Mouse (Mus musculus): ENCODE results near the gene C3ar1. TPM values are rescaled to one million over a fixed set of nuclear protein-coding genes. Genes with fewer than 3 reads are reported as not detected.

C3ar1 gene
- 0.11 TPM for polyA plus RNA-seq (2017; shearing (Covaris generic))

GRCm38 (mm10) chr6:122855955-122856354 is at the start of gene C3ar1:
C3ar1 (minus strand) TSS chr6:122856161.

GRCm38 (mm10) chr6:122873871-122874719 is 18.1 kb upstream of the C3ar1 start, which contains the start of gene Necap1:
Necap1 (plus strand) TSS chr6:122874474.

GRCm38 (mm10) chr6:122819306-122820070 is 36.5 kb downstream of the C3ar1 start, which contains the start of gene Foxj2:
Foxj2 (plus strand) TSS chr6:122819914.

GRCm38 (mm10) chr6:122801301-122801800 is 54.6 kb downstream of the C3ar1 start, which contains the start of gene Slc2a3:
Slc2a3 (minus strand) TSS chr6:122801640.

Other genes with a start within 250 kb of the C3ar1 start
- gene Gdf3, start 246.1 kb downstream of the C3ar1 start, polyA plus RNA-seq (2017; shearing (Covaris generic)): not detected
- not detected for gene Dppa3, start 229.8 kb downstream of the C3ar1 start, polyA plus RNA-seq (2017; shearing (Covaris generic))
- gene Nanog, start 148.7 kb downstream of the C3ar1 start, polyA plus RNA-seq (2017; shearing (Covaris generic)): not detected
- gene Slc2a3, start 54.5 kb downstream of the C3ar1 start, polyA plus RNA-seq (2017; shearing (Covaris generic)): 95.4 TPM
- 35.0 TPM for gene Foxj2, start 36.2 kb downstream of the C3ar1 start, polyA plus RNA-seq (2017; shearing (Covaris generic))
- 34.9 TPM for gene Necap1, start 18.3 kb upstream of the C3ar1 start, polyA plus RNA-seq (2017; shearing (Covaris generic))
- gene Clec4a1, start 65.7 kb upstream of the C3ar1 start, polyA plus RNA-seq (2017; shearing (Covaris generic)): not detected
- gene Clec4a3, start 96.4 kb upstream of the C3ar1 start, polyA plus RNA-seq (2017; shearing (Covaris generic)): 0.20 TPM
- gene Clec4a4, start 134.2 kb upstream of the C3ar1 start, polyA plus RNA-seq (2017; shearing (Covaris generic)): 0.31 TPM
- 0.32 TPM for gene Clec4b1, start 193.8 kb upstream of the C3ar1 start, polyA plus RNA-seq (2017; shearing (Covaris generic))